Mouse (Mus musculus) ovary, postnatal 36 days (tissue): Measurements from ENCODE around the gene Ackr1.
A peak's percentile ranks its signal among the peaks of the same experiment; 100 is the strongest.
"Not testable (repeated sequence)": the region's sequence is repeated elsewhere in the genome, so short reads cannot be mapped to it uniquely, and the experiment has no call there.

Source experiments
- DNase-seq: peaks from one replicate; pipeline ENCODE4 v3.0.0; 2022; ENCODE audit warnings: low spot score, mixed read lengths

Gene Ackr1

GRCm38 (mm10) chr1:173349192-173349591, 15.6 kb upstream of the Ackr1 start:
- no peak for DNase-seq

- DNase-seq, result no peak
Measured at GRCm38 (mm10) chr1:173348527-173348926, 15.0 kb upstream of the Ackr1 start.

DNA sequence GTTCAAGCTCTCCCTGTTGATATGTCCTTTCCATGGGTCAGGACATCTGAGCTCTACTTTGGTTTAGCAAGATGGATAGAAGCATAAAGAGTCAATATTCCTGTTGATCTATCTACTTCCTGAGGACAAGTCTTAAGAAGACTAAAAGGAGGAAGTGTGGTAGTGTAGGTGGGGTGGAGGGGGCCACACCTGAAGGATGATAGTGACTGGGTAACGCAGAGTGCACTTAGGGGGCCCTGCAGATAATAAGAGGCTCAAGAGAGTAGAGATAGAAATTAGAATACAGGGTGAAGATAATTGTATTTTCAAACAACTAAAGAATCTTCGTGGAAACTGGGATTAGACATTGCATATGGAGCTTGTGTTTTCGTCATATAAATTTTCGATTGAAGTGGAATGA, 11.6 kb upstream of the Ackr1 start:
- no peak for DNase-seq

GRCm38 (mm10) chr1:173343934-173344333, 10.4 kb upstream of the Ackr1 start:
- DNase-seq, result no peak

- no peak for DNase-seq
Measured at GRCm38 (mm10) chr1:173342425-173342824, 8.9 kb upstream of the Ackr1 start.

DNA sequence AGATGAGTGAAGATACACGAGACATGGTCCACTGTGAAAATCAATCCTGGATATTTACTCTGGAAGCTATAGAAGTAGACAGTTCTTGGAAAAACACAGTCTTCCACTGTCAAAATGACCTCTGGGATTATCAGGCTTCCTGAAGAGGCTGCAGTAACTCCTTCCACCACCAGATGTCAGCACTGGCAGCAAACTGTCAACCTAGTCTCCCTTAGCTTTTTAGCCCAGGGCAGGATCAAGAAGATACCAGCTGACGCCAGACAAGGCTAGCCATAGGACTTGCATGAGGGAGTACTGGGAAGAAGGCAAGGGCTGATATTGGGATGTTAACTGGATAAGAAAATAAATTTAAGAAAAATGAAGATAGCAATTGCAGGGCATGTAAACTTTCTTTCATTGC, 6.0 kb upstream of the Ackr1 start:
- DNase-seq, result peak; percentile 28

DNA sequence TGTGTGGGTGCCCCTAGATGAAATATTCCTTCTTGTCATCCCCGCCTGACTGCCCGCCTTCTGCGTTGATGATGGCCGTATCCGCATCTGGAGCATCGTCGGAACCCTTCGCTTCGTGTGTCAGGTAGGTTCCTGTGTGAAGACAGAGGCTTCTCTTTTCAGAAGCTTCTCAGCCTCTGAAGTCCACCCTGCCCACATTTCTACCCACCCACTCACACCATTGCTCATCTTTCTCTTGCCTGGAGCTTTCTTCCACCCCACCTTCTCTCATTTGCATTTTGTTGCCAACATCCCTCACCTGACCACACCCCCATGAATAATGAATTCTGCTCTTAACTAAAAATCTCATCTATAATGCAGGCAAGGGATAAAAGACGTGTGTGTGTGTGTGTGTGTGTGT, 3.5 kb upstream of the Ackr1 start:
- no peak for DNase-seq

DNA sequence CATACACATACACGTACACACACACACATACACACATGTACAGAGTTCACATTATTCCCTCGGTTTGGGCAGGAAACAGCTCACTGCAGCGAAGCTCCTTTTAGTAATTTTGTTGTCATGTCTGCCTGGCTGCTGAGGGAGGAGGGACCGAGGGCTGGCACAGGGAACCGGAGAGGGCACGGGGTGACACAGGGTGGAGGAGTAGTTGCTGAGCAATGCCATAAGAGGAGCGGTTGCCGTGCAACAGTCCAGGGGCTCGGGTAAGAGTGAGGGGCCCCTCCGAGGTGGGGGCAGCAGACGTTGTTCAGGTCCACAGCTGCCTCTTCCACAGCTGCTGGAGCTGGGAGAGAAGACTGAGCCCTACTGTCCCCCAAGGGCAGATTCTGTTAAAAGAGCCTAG, 2.4 kb upstream of the Ackr1 start:
- DNase-seq, result no peak

- DNase-seq, result no peak
Measured at GRCm38 (mm10) chr1:173332418-173332817, 1.1 kb downstream of the Ackr1 start.

- DNase-seq, result no peak
Measured at GRCm38 (mm10) chr1:173329743-173330142, 3.8 kb downstream of the Ackr1 start.

GRCm38 (mm10) chr1:173329185-173329584, 4.4 kb downstream of the Ackr1 start:
- DNase-seq, result no peak

DNA sequence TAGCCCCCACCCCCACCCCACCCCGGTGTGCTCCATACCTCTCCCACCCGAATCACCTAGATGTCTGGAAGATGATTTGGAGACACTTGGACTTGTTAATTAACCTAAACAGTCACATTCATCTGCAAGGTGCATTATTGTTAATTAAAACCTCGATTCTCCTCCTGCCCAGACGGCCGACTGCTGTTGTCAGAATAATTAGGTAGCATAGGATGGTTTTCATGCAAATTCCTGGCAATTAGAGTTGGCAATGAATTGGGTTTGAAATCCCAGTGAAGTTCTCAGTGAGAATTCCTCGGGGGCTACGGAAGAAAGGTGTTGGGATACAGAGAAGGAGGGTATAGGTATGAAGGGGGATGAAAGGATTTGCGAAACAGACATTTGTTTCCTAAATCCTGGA, 5.1 kb downstream of the Ackr1 start:
- DNase-seq, result no peak

DNA sequence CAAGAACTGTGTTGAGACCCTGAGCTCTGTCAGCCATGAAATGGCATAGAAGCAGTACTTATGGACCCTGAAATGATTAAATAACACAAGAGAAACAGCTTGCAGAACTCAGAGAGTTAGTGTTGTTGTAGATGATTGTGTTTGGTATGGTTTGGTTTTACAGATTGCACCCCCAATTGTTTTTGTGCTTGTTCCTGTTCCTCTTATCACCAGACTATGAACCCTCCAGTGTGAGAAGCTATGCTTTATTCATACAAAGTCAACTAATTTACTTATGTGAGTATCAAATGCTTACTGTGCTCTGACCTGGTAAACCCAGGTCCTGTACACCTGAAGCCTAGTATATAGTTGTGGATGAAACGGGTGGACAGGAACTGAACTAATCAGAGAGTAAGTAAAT, 7.0 kb downstream of the Ackr1 start:
- DNase-seq, result no peak

DNA sequence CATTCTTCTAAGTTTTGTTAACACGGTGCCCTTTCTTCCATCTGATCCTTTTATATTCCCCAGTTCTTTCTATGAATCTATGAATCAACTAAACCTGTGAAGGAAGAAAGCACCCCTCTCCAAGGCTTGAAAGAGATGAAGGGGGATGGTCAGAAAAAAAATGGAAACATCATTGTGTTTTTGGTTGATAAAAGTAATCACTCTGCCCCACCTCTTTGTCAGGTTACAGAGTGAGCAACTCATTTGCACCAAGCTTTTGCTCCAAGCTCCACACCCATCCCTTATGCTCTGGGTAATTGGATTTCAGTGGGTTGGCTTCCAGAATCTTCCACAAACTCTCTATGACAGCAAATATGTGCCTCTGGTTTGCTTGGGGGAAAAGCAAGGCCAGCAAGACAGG, 8.2 kb downstream of the Ackr1 start:
- DNase-seq, result no peak

DNA sequence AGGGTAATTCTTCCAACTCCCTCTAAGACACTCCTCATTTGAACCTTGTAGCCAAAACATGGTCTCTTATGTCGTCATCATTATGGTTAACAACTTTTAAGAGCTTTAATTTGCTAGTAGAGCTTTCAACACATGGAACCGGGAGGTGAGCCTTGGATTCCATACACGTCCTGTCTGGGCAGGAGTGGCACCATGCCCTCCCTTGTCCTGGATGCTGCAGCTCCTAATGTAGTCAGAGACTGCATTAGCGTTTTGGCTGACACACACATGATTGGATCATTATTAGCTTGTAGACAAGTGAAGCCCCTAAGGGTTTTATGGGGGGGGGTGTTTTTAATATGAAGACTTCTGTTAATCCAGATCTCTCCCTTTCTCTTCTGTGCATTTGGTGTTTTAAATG, 8.6 kb downstream of the Ackr1 start:
- DNase-seq, result no peak

DNA sequence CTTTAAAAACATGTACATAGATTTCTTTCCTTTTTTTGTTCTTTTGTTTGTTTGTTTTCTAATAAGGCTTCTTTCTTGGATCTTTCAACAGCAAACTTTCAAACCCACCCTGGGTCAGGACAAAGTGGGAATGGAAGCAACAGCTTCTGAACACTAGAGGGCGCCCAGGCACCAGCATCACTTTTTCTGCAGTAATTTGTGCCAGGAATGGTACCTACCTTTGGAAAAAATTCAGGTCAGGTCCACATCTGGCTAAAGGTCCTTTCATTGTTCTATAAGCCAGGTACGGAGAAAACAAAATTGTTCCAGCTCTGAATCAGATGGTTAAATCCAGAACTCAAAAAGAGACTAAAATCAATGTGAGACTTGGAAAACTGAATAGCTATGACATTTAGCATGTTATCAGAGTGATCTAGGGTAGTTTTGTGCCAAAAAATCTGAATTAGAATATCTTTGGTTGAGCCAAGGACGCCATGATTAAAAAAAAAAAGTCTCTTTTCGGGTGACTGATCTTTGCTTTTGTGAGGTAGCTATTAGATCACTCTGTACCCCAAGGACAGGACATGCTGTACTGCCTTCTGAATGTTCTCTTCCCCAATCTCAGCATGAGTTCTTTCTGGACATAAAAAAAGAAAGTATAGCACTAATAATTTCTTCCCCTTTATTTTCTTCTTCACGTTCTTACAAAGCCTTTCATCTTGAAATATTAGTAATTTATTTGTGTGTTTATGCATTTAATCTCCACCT, 9.5 kb downstream of the Ackr1 start:
- DNase-seq, result no peak

GRCm38 (mm10) chr1:173322249-173322627, 11.3 kb downstream of the Ackr1 start:
- no peak for DNase-seq

DNA sequence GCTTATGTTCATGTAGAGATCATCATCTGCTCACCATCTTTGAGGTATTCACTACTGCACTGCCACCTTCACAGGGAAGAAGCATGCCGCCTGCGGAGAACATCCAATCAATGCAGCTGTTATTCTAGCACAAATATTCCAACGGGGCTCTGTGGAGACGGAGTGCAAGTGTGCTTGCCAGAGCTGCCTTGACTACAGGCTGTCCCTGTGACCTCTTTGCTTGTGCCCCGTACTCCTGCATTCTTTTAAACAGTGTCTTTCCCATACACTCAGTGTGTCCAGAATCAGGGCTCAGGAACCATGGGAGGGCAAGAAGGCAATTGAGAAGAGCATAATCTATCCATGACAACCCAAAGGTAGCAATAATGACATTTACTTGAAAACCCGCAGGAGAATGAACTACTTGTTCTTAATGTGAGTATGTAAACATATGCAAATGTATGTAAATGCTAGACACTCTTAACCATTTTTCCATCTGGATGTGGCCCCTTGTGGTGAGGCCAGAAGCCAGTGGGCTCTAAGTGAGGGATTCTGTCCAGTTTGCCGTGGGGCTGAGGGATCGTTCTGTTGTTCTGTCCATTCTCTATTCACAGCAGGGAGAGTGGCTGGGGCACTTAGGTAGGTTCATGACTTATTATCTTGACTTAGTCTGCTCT, 11.8 kb downstream of the Ackr1 start:
- no peak for DNase-seq

GRCm38 (mm10) chr1:173317925-173318477, 15.5 kb downstream of the Ackr1 start:
- no peak for DNase-seq

- no peak for DNase-seq
Measured at GRCm38 (mm10) chr1:173315725-173316124, 17.8 kb downstream of the Ackr1 start.

DNA sequence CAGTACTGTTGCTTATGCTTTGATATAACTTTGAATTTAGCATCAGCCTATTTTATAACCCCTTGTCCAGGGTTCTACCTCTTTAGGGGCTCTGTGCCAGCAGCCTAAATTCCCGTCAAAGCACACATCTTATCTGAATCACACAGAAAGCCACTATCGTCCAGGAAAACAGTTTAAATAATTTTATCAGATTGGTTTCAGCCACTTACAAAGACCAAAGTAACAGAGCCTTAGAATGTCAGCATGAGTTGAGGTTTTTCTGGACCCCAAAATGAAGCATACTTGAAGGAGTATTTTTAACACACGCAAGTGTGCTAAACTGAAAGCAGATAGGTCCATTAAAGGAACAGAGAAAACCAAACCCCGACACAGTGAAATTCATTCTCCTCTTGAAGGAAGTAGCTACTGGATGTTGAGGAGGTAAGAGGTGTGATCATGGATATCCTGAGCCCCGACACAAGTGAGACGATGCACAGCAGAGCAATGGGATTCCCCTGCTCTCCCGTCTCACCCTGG, 20.0 kb downstream of the Ackr1 start:
- DNase-seq, result not testable (repeated sequence)

DNA sequence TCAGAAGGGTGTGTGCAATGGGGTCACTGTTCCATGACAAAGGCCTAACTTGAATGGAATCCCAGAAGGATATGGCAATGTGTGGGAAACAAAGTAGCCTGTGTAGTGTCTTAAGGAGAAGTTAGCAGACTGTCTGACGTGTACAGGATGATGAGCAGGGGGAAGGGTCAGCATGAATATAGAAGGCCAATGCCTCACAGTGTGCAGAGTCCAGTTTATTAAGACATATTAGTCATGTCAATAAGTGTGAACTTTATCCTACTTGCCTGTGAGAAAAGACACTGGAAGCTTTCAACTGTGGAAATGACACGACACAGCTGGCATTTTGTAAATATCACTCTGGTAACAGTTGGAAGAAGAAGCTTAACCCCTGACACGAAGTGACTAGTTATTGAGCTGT, 30.8 kb downstream of the Ackr1 start:
- DNase-seq, result not testable (repeated sequence)
